Mouse (Mus musculus) frontal cortex, postnatal 14 days (tissue): ENCODE results near the gene Adgrl3.

Experiments
- DNase-seq, 2 experiments: peaks; one replicate each; pipeline ENCODE4 v3.0.0; 2022; ENCODE audit warnings: low spot score in 2 of 2

Adgrl3 gene

GRCm38 (mm10) chr5:81073875-81074274 lies 53.9 kb downstream of the Adgrl3 start:
- DNase-seq, result no peak

GRCm38 (mm10) chr5:81076377-81076776 lies 56.4 kb downstream of the Adgrl3 start:
- DNase-seq, result no peak

- no peak for DNase-seq
These were observed 57.1 kb downstream of the Adgrl3 start for GRCm38 (mm10) chr5:81077031-81077430.

GRCm38 (mm10) chr5:81077990-81078389 lies 58.1 kb downstream of the Adgrl3 start:
- DNase-seq, result no peak

- DNase-seq, result no peak
These were observed 63.9 kb downstream of the Adgrl3 start for GRCm38 (mm10) chr5:81083698-81084360.

- DNase-seq, result no peak
These were observed 65.2 kb downstream of the Adgrl3 start for GRCm38 (mm10) chr5:81085152-81085551.

GRCm38 (mm10) chr5:81088667-81089066 lies 68.7 kb downstream of the Adgrl3 start:
- DNase-seq, result no peak

- no peak for DNase-seq
These were observed 74.7 kb downstream of the Adgrl3 start for GRCm38 (mm10) chr5:81094618-81095017.

GRCm38 (mm10) chr5:81097131-81097530 lies 77.2 kb downstream of the Adgrl3 start:
- no peak for DNase-seq

- DNase-seq, result no peak
These were observed 87.5 kb downstream of the Adgrl3 start for GRCm38 (mm10) chr5:81107431-81107830.

- no peak for DNase-seq
These were observed 104.5 kb downstream of the Adgrl3 start for GRCm38 (mm10) chr5:81124483-81124882.

GRCm38 (mm10) chr5:81127639-81128038 lies 107.7 kb downstream of the Adgrl3 start:
- no peak for DNase-seq

- no peak for DNase-seq
These were observed 116.5 kb downstream of the Adgrl3 start for GRCm38 (mm10) chr5:81136394-81136793.

GRCm38 (mm10) chr5:81155791-81156190 lies 135.9 kb downstream of the Adgrl3 start:
- no peak for DNase-seq

- no peak for DNase-seq
These were observed 136.3 kb downstream of the Adgrl3 start for GRCm38 (mm10) chr5:81156281-81156680.

GRCm38 (mm10) chr5:81156796-81157195 lies 136.9 kb downstream of the Adgrl3 start:
- no peak for DNase-seq

- no peak for DNase-seq
These were observed 139.1 kb downstream of the Adgrl3 start for GRCm38 (mm10) chr5:81159013-81159412.

- DNase-seq, result no peak
These were observed 140.5 kb downstream of the Adgrl3 start for GRCm38 (mm10) chr5:81160431-81160830.

- DNase-seq, result no peak
These were observed 169.0 kb downstream of the Adgrl3 start for GRCm38 (mm10) chr5:81188871-81189485.

- DNase-seq, result no peak
These were observed 180.4 kb downstream of the Adgrl3 start for GRCm38 (mm10) chr5:81200354-81200753.

GRCm38 (mm10) chr5:81201885-81202284 lies 181.9 kb downstream of the Adgrl3 start:
- DNase-seq, result no peak

- DNase-seq, result no peak
These were observed 198.6 kb downstream of the Adgrl3 start for GRCm38 (mm10) chr5:81218500-81219057.

- no peak for DNase-seq
These were observed 204.5 kb downstream of the Adgrl3 start for GRCm38 (mm10) chr5:81224465-81224864.
